In the genomic region with DNA sequence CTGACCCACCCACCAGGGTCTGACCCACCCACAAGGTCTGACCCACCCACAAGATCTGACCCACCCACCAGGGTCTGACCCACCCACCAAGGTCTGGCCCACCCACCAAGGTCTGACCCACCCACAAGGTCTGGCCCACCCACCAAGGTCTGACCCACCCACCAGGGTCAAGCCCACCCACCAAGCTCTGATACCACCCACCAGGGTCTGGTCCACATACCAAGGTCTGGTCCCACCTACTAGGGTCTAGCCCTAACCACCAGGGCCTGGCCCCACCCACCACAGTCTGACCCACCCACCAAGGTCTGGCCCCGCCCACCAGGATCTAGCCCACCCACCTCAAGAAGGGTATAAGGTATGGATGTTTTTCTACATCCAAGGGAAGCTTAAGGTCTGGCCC, we compare ENCODE assay signal across 25 mouse cellular contexts. TPM values are rescaled to one million over a fixed set of nuclear protein-coding genes. Genes with fewer than 3 reads are reported as not detected.
DNase-seq lines count a peak whose midpoint lies in the region; ATAC-seq and TF ChIP-seq lines count a peak whose summit lies in the region.
"Had no signal": no experiment of that assay in that cellular context is flagged by ENCODE, and none has a peak within 500 bp of the region (broad histone marks: within the 10 kb centered on the region; RNA-seq: fewer than 3 reads in every experiment).

No protein-coding gene starts in this region.

- ATAC-seq in intestine, postnatal 0 days, result 0 out of 2 replicates have a peak, but pooled peaks have one; percentile 22
- ATAC-seq in intestine, embryonic 16.5 days, result no peak
- ATAC-seq in neural tube, embryonic 12.5 days (ENCODE audit: low FRiP score, low read depth), result 0 out of 2 replicates have a peak, but pooled peaks have one; percentile 25
- ATAC-seq in neural tube, embryonic 15.5 days (ENCODE audit: low FRiP score), result no peak
- ATAC-seq in midbrain, embryonic 15.5 days (replicated peaks), result peak; percentile 34; the same call in 1 of the 2 replicates
- no peak for ATAC-seq in hindbrain, postnatal 0 days
- ATAC-seq: forebrain, embryonic 15.5 days; hindbrain, embryonic 16.5 days had no signal

- TF ChIP-seq CTCF in intestine, postnatal 0 days (IDR thresholded peaks at IDR 0.05; ENCODE audit: low read depth), result no peak
- TF ChIP-seq CTCF in hindbrain, postnatal 0 days (IDR thresholded peaks at IDR 0.05; ENCODE audit: low read depth), result no peak

- H3K9me3 ChIP-seq in intestine, postnatal 0 days (ENCODE audit: control insufficient read depth), result no peaks in the 10 kb centered on the region
- no peaks in the 10 kb centered on the region for H3K9me3 ChIP-seq in intestine, embryonic 16.5 days (ENCODE audit: control insufficient read depth, low read length)
- H3K9me3 ChIP-seq in neural tube, embryonic 12.5 days, result no peaks in the 10 kb centered on the region
- no peaks in the 10 kb centered on the region for H3K9me3 ChIP-seq in neural tube, embryonic 15.5 days (replicated peaks)
- no peaks in the 10 kb centered on the region for H3K9me3 ChIP-seq in midbrain, embryonic 15.5 days
- H3K9me3 ChIP-seq in hindbrain, postnatal 0 days (ENCODE audit: low read length), result no peaks in the 10 kb centered on the region
- H3K9me3 ChIP-seq: forebrain, embryonic 15.5 days; liver, embryonic 13.5 days had no signal

- no peak overlapping the region for H3K4me2 ChIP-seq in intestine, postnatal 0 days (replicated peaks; ENCODE audit: low read depth)
- no peak overlapping the region for H3K4me2 ChIP-seq in intestine, embryonic 16.5 days (ENCODE audit: low read depth, low read length)
- H3K4me2 ChIP-seq in neural tube, embryonic 12.5 days (replicated peaks), result no peak overlapping the region
- H3K4me2 ChIP-seq in neural tube, embryonic 15.5 days, result no peak overlapping the region
- no peak overlapping the region for H3K4me2 ChIP-seq in midbrain, embryonic 15.5 days
- H3K4me2 ChIP-seq in hindbrain, postnatal 0 days (ENCODE audit: low read depth, low read length), result no peak overlapping the region
- H3K4me2 ChIP-seq: forebrain, embryonic 15.5 days; liver, embryonic 13.5 days; lung, embryonic 14.5 days had no signal

- H3K4me3 ChIP-seq in intestine, postnatal 0 days (ENCODE audit: low read depth, low read length), result no peak overlapping the region
- no peak overlapping the region for H3K4me3 ChIP-seq in intestine, embryonic 16.5 days (ENCODE audit: low read length)
- no peak overlapping the region for H3K4me3 ChIP-seq in neural tube, embryonic 12.5 days
- no peak overlapping the region for H3K4me3 ChIP-seq in neural tube, embryonic 15.5 days (replicated peaks)
- no peak overlapping the region for H3K4me3 ChIP-seq in midbrain, embryonic 15.5 days
- no peak overlapping the region for H3K4me3 ChIP-seq in hindbrain, postnatal 0 days (ENCODE audit: low read length)
- H3K4me3 ChIP-seq: forebrain, embryonic 15.5 days; gastrocnemius, adult 2 months; liver, embryonic 13.5 days; myocyte had no signal

- peak; percentile 7 for DNase-seq in gastrocnemius, postnatal 25 days
- no peak for DNase-seq in gastrocnemius, adult 18-20 months (ENCODE audit: low spot score)
- DNase-seq in hindbrain, postnatal 0 days (ENCODE audit: low spot score), result no peak
- DNase-seq: adrenal gland, adult 8-10 months; cerebellum, adult 8-10 months; gastrocnemius, adult 2 months; heart, postnatal 36 days; kidney, adult 2 months; kidney, postnatal 36 days; left cerebral cortex, postnatal 4 days; liver, embryonic 13.5 days; lung, embryonic 14.5 days; lung, postnatal 36 days; right cerebral cortex, postnatal 25 days had no signal

- no peak overlapping the region for H3K9ac ChIP-seq in intestine, postnatal 0 days (ENCODE audit: low read depth, low read length)
- no peak overlapping the region for H3K9ac ChIP-seq in intestine, embryonic 16.5 days (ENCODE audit: low read depth, low read length)
- H3K9ac ChIP-seq in neural tube, embryonic 12.5 days, result no peak overlapping the region
- H3K9ac ChIP-seq in neural tube, embryonic 15.5 days (replicated peaks), result no peak overlapping the region
- H3K9ac ChIP-seq in midbrain, embryonic 15.5 days, result no peak overlapping the region
- H3K9ac ChIP-seq in hindbrain, postnatal 0 days (replicated peaks; ENCODE audit: low read length), result no peak overlapping the region
- H3K9ac ChIP-seq: forebrain, embryonic 15.5 days; liver, embryonic 13.5 days; lung, embryonic 14.5 days had no signal

- 71% methylated on average over 1 of the region's 1 CpGs for WGBS in intestine, postnatal 0 days
- 80% methylated on average over 1 of the region's 1 CpGs for WGBS in intestine, embryonic 16.5 days
- 81% methylated on average over 1 of the region's 1 CpGs for WGBS in neural tube, embryonic 12.5 days
- 91% methylated on average over 1 of the region's 1 CpGs for WGBS in neural tube, embryonic 15.5 days
- 88% methylated on average over 1 of the region's 1 CpGs for WGBS in midbrain, embryonic 15.5 days
- WGBS in hindbrain, postnatal 0 days, result 90% methylated on average over 1 of the region's 1 CpGs

- H3K36me3 ChIP-seq in intestine, postnatal 0 days (ENCODE audit: control insufficient read depth, insufficient read depth), result no peaks in the 10 kb centered on the region
- H3K36me3 ChIP-seq in intestine, embryonic 16.5 days (ENCODE audit: control insufficient read depth, insufficient read depth, low read length), result no peaks in the 10 kb centered on the region
- no peaks in the 10 kb centered on the region for H3K36me3 ChIP-seq in neural tube, embryonic 12.5 days
- H3K36me3 ChIP-seq in neural tube, embryonic 15.5 days, result no peaks in the 10 kb centered on the region
- H3K36me3 ChIP-seq in midbrain, embryonic 15.5 days (replicated peaks), result no peaks in the 10 kb centered on the region
- no peaks in the 10 kb centered on the region for H3K36me3 ChIP-seq in hindbrain, postnatal 0 days (ENCODE audit: insufficient read depth, low read length)
- H3K36me3 ChIP-seq: forebrain, embryonic 15.5 days; liver, embryonic 13.5 days had no signal

- H3K27me3 ChIP-seq in intestine, postnatal 0 days (replicated peaks; ENCODE audit: control insufficient read depth, insufficient read depth, low read length), result no peaks in the 10 kb centered on the region
- no peaks in the 10 kb centered on the region for H3K27me3 ChIP-seq in intestine, embryonic 16.5 days (replicated peaks; ENCODE audit: control insufficient read depth, insufficient read depth, low read length)
- no peaks in the 10 kb centered on the region for H3K27me3 ChIP-seq in neural tube, embryonic 12.5 days (replicated peaks)
- no peaks in the 10 kb centered on the region for H3K27me3 ChIP-seq in neural tube, embryonic 15.5 days (replicated peaks)
- no peaks in the 10 kb centered on the region for H3K27me3 ChIP-seq in midbrain, embryonic 15.5 days (replicated peaks)
- H3K27me3 ChIP-seq in hindbrain, postnatal 0 days (ENCODE audit: insufficient read depth, low read length), result no peaks in the 10 kb centered on the region
- H3K27me3 ChIP-seq: forebrain, embryonic 15.5 days; liver, embryonic 13.5 days had no signal

- H3K27ac ChIP-seq in intestine, postnatal 0 days (ENCODE audit: low read depth, low read length), result no peak overlapping the region
- no peak overlapping the region for H3K27ac ChIP-seq in intestine, embryonic 16.5 days (ENCODE audit: low read length)
- no peak overlapping the region for H3K27ac ChIP-seq in neural tube, embryonic 12.5 days
- H3K27ac ChIP-seq in neural tube, embryonic 15.5 days (replicated peaks), result no peak overlapping the region
- H3K27ac ChIP-seq in midbrain, embryonic 15.5 days, result no peak overlapping the region
- H3K27ac ChIP-seq in hindbrain, postnatal 0 days, result no peak overlapping the region
- H3K27ac ChIP-seq: forebrain, embryonic 15.5 days; gastrocnemius, adult 2 months; liver, embryonic 13.5 days had no signal

- no peaks in the 10 kb centered on the region for H3K4me1 ChIP-seq in intestine, postnatal 0 days (replicated peaks; ENCODE audit: control insufficient read depth, insufficient read depth, low read length)
- no peaks in the 10 kb centered on the region for H3K4me1 ChIP-seq in intestine, embryonic 16.5 days (ENCODE audit: control insufficient read depth, insufficient read depth, low read length)
- H3K4me1 ChIP-seq in neural tube, embryonic 12.5 days, result no peaks in the 10 kb centered on the region
- no peaks in the 10 kb centered on the region for H3K4me1 ChIP-seq in neural tube, embryonic 15.5 days
- peaks cover 4% of the 10 kb centered on the region for H3K4me1 ChIP-seq in midbrain, embryonic 15.5 days
- no peaks in the 10 kb centered on the region for H3K4me1 ChIP-seq in hindbrain, postnatal 0 days (ENCODE audit: insufficient read depth, low read length)
- H3K4me1 ChIP-seq: forebrain, embryonic 15.5 days; liver, embryonic 13.5 days had no signal

RNA-seq across cellular contexts. Expression of a gene that starts 15.3 kb away (rescaled TPM):
- 10 to 100 TPM; 39.1 to 48.2 TPM for total RNA-seq in gastrocnemius, postnatal 25 days (2021)
- total RNA-seq in gastrocnemius, adult 18-20 months (2021), result 10 to 100 TPM; 51.9 to 60.3 TPM
- 1.3 and 1.5 TPM in 2 replicates for polyA plus RNA-seq in intestine, postnatal 0 days (2015; fragmentation: Nextera tagmentation; extraction: Ambion mirVana)
- 4.5 and 4.9 TPM in 2 replicates for polyA plus RNA-seq in intestine, embryonic 16.5 days (2015; fragmentation: Nextera tagmentation; extraction: Ambion mirVana)
- 48.8 and 49.5 TPM in 2 replicates for polyA plus RNA-seq in neural tube, embryonic 12.5 days (2016; fragmentation: Nextera tagmentation; extraction: Ambion mirVana)
- polyA plus RNA-seq in neural tube, embryonic 15.5 days (2015; fragmentation: Nextera tagmentation; extraction: Ambion mirVana), result 118 and 139 TPM in 2 replicates
- polyA plus RNA-seq in midbrain, embryonic 15.5 days (2015; fragmentation: Nextera tagmentation; extraction: Ambion mirVana), result 118 and 128 TPM in 2 replicates
- 124 and 132 TPM in 2 replicates for total RNA-seq in hindbrain, postnatal 0 days (2014; rRNA removed)
- 86.4 and 102 TPM in 2 replicates for polyA plus RNA-seq in hindbrain, postnatal 0 days (2015; fragmentation: Nextera tagmentation; extraction: Ambion mirVana)
- total RNA-seq: granulocyte monocyte progenitor cell, adult 5-6 weeks; megakaryocyte-erythroid progenitor cell, adult 5-6 weeks; neutrophil, adult 5-6 weeks had no signal

Comparison
In these comparisons a context has a peak if more than half of its experiments do, and no peak if none do; other contexts are left out.
1. ATAC-seq: peak in intestine, postnatal 0 days (single experiment), neural tube, embryonic 12.5 days (single experiment) and midbrain, embryonic 15.5 days (single experiment); none in intestine, embryonic 16.5 days (single experiment), neural tube, embryonic 15.5 days (single experiment) and hindbrain, postnatal 0 days (single experiment).